Mouse (Mus musculus) midbrain, embryonic 16.5 days (tissue): ENCODE results near the gene Ano8. TPM values are rescaled to one million over a fixed set of nuclear protein-coding genes. Genes with fewer than 3 reads are reported as not detected.
"Not testable (repeated sequence)": the region's sequence is repeated elsewhere in the genome, so short reads cannot be mapped to it uniquely, and the experiment has no call there.

Experiments
- ATAC-seq: fragments of 200-750 bp; cut with Nextera tagmentation; 2 replicates; pipeline ENCODE4 v1.8.0; 2017; ENCODE audit warnings: moderate TSS enrichment
- H3K27ac ChIP-seq: fragments of 300-500 bp; sonication (generic); 2 replicates; pipeline ENCODE4 v1.5.1; 2014; ENCODE audit warnings: mild to moderate bottlenecking, low read length, mixed read lengths
- H3K27me3 ChIP-seq: fragments of 300-500 bp; sonication (generic); 2 replicates; pipeline ENCODE4 v1.6.1; 2014; ENCODE audit warnings: low read depth, low read length, mixed read lengths; ENCODE audit not compliant: control insufficient read depth, insufficient read depth
- H3K36me3 ChIP-seq: fragments of 300-500 bp; sonication (generic); 2 replicates; pipeline ENCODE4 v1.6.1; 2014; ENCODE audit warnings: mild to moderate bottlenecking, low read length, moderate library complexity, mixed read lengths; ENCODE audit not compliant: control insufficient read depth, insufficient read depth
- H3K4me1 ChIP-seq: fragments of 300-500 bp; sonication (generic); 2 replicates; pipeline ENCODE4 v1.6.1; 2014; ENCODE audit warnings: mild to moderate bottlenecking, low read length, mixed read lengths; ENCODE audit not compliant: control insufficient read depth, insufficient read depth
- H3K4me2 ChIP-seq: fragments of 300-500 bp; sonication (generic); 2 replicates; pipeline ENCODE4 v1.6.1; 2014; ENCODE audit warnings: mild to moderate bottlenecking, low read length, mixed read lengths
- H3K4me3 ChIP-seq: fragments of 300-500 bp; sonication (generic); 2 replicates; pipeline ENCODE4 v1.5.1; 2014; ENCODE audit warnings: low read depth, mild to moderate bottlenecking, low read length, moderate library complexity, mixed read lengths
- H3K9ac ChIP-seq: fragments of 300-500 bp; sonication (generic); 2 replicates; pipeline ENCODE4 v1.6.1; 2014; ENCODE audit warnings: low read depth, low read length, mixed read lengths
- H3K9me3 ChIP-seq: fragments of 300-500 bp; sonication (generic); replicated peaks from 2 replicates; pipeline ENCODE4 v1.6.1; 2014; ENCODE audit warnings: mild to moderate bottlenecking, low read length, mixed read lengths; ENCODE audit not compliant: control insufficient read depth, poor library complexity, severe bottlenecking
- WGBS: fragments of 180-500 bp; shearing (Covaris S2); extraction: QIAGEN DNeasy Blood & Tissue Kit; methylation state at CpG from one replicate; pipeline ENCODE4 v1.1.7; 2014; 5-methylcytosine and 5-hydroxymethylcytosine counted together
- polyA plus RNA-seq: library from polyadenylated mRNA; unstranded; fragments of >200 nt; fragmentation: Nextera tagmentation; extraction: Ambion mirVana; gene quantifications from 2 replicates; pipeline ENCODE4 v1.2.1, GENCODE M21; 2015

Gene Ano8
- polyA plus RNA-seq, 1 experiment from 2014 or later = 5.9 TPM

DNA sequence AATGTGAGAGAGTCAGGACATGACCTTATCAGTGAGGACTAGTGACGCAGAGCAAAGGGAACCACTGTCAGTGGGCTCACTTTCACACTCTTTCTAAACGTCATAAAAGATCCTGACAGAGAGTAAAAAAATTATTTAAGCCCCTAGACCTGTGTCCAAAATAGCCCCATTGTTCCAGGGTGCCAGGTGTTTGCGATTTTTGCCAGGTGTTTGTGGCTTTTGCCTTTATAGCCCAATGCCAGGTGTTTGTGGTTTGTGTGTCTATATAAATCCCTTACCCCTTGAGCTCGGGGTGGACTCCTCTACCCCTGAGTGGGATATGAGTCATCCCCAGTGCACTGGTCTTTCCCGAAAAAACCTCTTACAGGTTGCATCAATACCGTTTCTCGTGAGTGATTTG lies 40.7 kb downstream of the Ano8 start:
- H3K27me3 ChIP-seq = no peaks in the 10 kb centered on the region; the same call in 1 of the 2 replicates
- H3K9me3 ChIP-seq = no peaks in the 10 kb centered on the region
- no peak overlapping the region for H3K9ac ChIP-seq
- no peaks in the 10 kb centered on the region for H3K36me3 ChIP-seq
- no peak for ATAC-seq
- H3K4me1 ChIP-seq = no peaks in the 10 kb centered on the region
- no peak overlapping the region for H3K4me2 ChIP-seq
- 89% methylated on average over 7 of the region's 7 CpGs for WGBS
- no peak overlapping the region for H3K4me3 ChIP-seq
- H3K27ac ChIP-seq = no peak overlapping the region

DNA sequence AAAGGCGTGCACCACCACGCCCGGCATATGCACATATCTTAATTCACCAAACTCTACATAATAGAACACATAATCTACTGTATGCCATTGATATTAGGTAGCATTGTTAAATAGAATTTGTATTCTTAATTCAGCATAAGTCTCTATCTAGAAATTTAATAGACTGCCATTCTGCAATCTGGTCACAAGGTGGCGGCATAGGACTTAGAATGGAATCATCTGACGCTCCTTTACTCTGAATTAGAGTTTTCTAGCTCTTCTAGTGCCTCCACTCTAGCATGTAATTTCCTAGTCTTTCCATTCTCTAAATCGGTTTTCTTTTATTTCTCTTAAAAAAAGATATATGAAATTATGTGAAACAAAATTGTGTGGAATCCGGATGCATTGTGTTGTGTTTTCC lies 44.4 kb downstream of the Ano8 start:
- ATAC-seq = no peak
- Histone ChIP-seq H3K27ac (no peak overlapping the region), H3K9me3 (no peaks in the 10 kb centered on the region), H3K9ac (no peak overlapping the region), H3K36me3 (no peaks in the 10 kb centered on the region), H3K4me3 (no peak overlapping the region), H3K27me3 (no peaks in the 10 kb centered on the region; the same call in 1 of the 2 replicates), H3K4me2 (no peak overlapping the region), H3K4me1 (no peaks in the 10 kb centered on the region)
- under 1% methylated on average over 7 of the region's 7 CpGs for WGBS

DNA sequence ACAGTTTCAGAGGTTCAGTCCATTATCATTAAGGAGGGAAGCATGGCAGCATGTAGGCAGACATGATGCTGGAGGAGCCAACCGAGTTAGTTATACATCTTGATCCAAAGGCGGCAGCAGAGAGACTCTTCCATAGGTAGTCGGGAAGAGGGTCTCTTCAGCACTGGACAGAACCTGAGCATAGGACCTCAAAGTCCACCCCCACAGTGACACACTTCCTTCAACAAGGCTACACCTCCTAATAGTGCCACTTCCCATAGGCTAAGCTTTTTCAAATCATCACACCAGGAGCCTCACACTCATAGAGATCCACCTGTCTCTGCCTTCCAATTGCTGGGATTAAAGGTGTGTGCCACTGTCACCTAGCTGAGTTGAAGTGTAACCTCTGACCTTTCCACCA lies 48.7 kb downstream of the Ano8 start:
- WGBS = 57% methylated on average over 3 of the region's 3 CpGs
- Histone ChIP-seq H3K36me3 (no peaks in the 10 kb centered on the region), H3K9ac (no peak overlapping the region), H3K27me3 (no peaks in the 10 kb centered on the region; the same call in 1 of the 2 replicates), H3K4me1 (no peaks in the 10 kb centered on the region), H3K4me3 (no peak overlapping the region), H3K9me3 (no peaks in the 10 kb centered on the region), H3K27ac (no peak overlapping the region), H3K4me2 (no peak overlapping the region)
- no peak for ATAC-seq

DNA sequence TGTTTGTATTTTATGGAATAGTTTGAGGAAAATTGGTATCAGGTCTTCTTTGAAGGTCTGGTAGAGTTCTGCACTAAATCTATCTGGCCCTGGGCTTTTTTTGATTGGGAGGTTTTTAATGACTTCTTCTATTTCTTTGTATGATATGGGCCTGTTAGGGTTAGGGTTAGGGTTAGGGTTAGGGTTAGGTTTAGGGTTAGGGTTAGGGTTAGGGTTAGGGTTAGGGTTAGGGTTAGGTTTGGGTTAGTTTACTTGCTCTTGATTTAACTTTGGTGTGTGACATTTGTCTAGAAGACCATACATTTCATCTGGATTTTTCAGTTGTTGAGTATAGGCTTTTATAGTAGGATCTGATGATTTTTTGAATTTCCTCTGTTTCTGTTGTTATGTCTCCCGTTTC lies 52.8 kb downstream of the Ano8 start:
- H3K36me3 ChIP-seq, H3K9ac ChIP-seq, H3K4me2 ChIP-seq, ATAC-seq, H3K4me1 ChIP-seq, H3K9me3 ChIP-seq, H3K27ac ChIP-seq, H3K27me3 ChIP-seq, H3K4me3 ChIP-seq: not testable (repeated sequence)
- 84% methylated on average over 1 of the region's 1 CpGs for WGBS

Other genes with a start within 250 kb of the Ano8 start
- 15.5 and 17.2 TPM in 2 replicates for gene Myo9b, start 213.2 kb downstream of the Ano8 start, polyA plus RNA-seq
- 65.7 and 67.9 TPM in 2 replicates for gene Haus8, start 213.0 kb downstream of the Ano8 start, polyA plus RNA-seq
- 117 and 123 TPM in 2 replicates for gene Use1, start 119.1 kb downstream of the Ano8 start, polyA plus RNA-seq
- 5.1 and 5.3 TPM in 2 replicates for gene Ocel1, start 114.7 kb downstream of the Ano8 start, polyA plus RNA-seq
- gene Nr2f6, start 104.0 kb downstream of the Ano8 start, polyA plus RNA-seq = 19.8 and 20.1 TPM in 2 replicates
- 7.4 and 8.1 TPM in 2 replicates for gene Ushbp1, start 90.2 kb downstream of the Ano8 start, polyA plus RNA-seq
- gene Babam1, start 89.1 kb downstream of the Ano8 start, polyA plus RNA-seq = 89.8 and 91.0 TPM in 2 replicates
- 4.0 and 5.1 TPM in 2 replicates for gene Ankle1, start 80.0 kb downstream of the Ano8 start, polyA plus RNA-seq
- gene Abhd8, start 22.3 kb downstream of the Ano8 start, polyA plus RNA-seq = 176 TPM in 2 replicates
- 182 and 191 TPM in 2 replicates for gene Mrpl34, start 21.0 kb downstream of the Ano8 start, polyA plus RNA-seq
- gene Dda1, start 16.8 kb downstream of the Ano8 start, polyA plus RNA-seq = 224 and 231 TPM in 2 replicates
- gene Gtpbp3, start 2.1 kb upstream of the Ano8 start, polyA plus RNA-seq = 11.8 and 12.5 TPM in 2 replicates
- gene Plvap, start 25.8 kb upstream of the Ano8 start, polyA plus RNA-seq = 5.7 and 6.5 TPM in 2 replicates
- 0.11 TPM in 1 of 2 replicates, not detected in the other for gene Ccdc194, start 39.7 kb upstream of the Ano8 start, polyA plus RNA-seq
- gene Bst2, start 51.5 kb upstream of the Ano8 start, polyA plus RNA-seq = 6.8 and 7.9 TPM in 2 replicates
- gene Mvb12a, start 57.0 kb upstream of the Ano8 start, polyA plus RNA-seq = 52.4 and 60.3 TPM in 2 replicates
- gene Tmem221, start 72.9 kb upstream of the Ano8 start, polyA plus RNA-seq = 0.17 TPM in 1 of 2 replicates, not detected in the other
- not detected in 2 replicates for gene Nxnl1, start 80.6 kb upstream of the Ano8 start, polyA plus RNA-seq
- gene Slc27a1, start 82.9 kb upstream of the Ano8 start, polyA plus RNA-seq = 71.4 and 79.2 TPM in 2 replicates
- 219 and 237 TPM in 2 replicates for gene Pgls, start 106.2 kb upstream of the Ano8 start, polyA plus RNA-seq
- 6.4 and 7.9 TPM in 2 replicates for gene Fam129c, start 111.7 kb upstream of the Ano8 start, polyA plus RNA-seq
- 68.8 and 70.8 TPM in 2 replicates for gene Colgalt1, start 125.0 kb upstream of the Ano8 start, polyA plus RNA-seq
- gene Unc13a, start 185.8 kb upstream of the Ano8 start, polyA plus RNA-seq = 23.5 and 29.0 TPM in 2 replicates
- 4.7 and 5.4 TPM in 2 replicates for gene Jak3, start 190.3 kb upstream of the Ano8 start, polyA plus RNA-seq
- 1.4 TPM in 1 of 2 replicates, not detected in the other for gene Insl3, start 203.3 kb upstream of the Ano8 start, polyA plus RNA-seq
- 0.20 and 0.50 TPM in 2 replicates for gene B3gnt3, start 215.8 kb upstream of the Ano8 start, polyA plus RNA-seq
- gene Fcho1, start 239.8 kb upstream of the Ano8 start, polyA plus RNA-seq = 88.4 and 107 TPM in 2 replicates